Mouse (Mus musculus) erythroblast, embryonic 14.5 days (primary cell): ENCODE data around the gene Clca1. TPM values are rescaled to one million over a fixed set of nuclear protein-coding genes. Genes with fewer than 3 reads are reported as not detected.

ENCODE experiments used
- H3K27me3 ChIP-seq: 2 replicates; pipeline ENCODE4 v1.6.1; 2012; ENCODE audit warnings: inconsistent platforms; ENCODE audit not compliant: control insufficient read depth
- H3K36me3 ChIP-seq: 2 replicates; pipeline ENCODE4 v1.6.1; 2012; ENCODE audit warnings: mild to moderate bottlenecking, inconsistent platforms; ENCODE audit not compliant: control insufficient read depth
- H3K4me1 ChIP-seq: 2 replicates; pipeline ENCODE4 v1.6.1; 2012; ENCODE audit warnings: inconsistent platforms; ENCODE audit not compliant: control insufficient read depth
- H3K4me3 ChIP-seq: replicated peaks from 2 replicates; pipeline ENCODE3; 2012; ENCODE audit warnings: moderate library complexity, mild to moderate bottlenecking, inconsistent platforms
- H3K9me3 ChIP-seq: 2 replicates; pipeline ENCODE4 v1.6.1; 2012; ENCODE audit warnings: low read length, inconsistent platforms, mixed read lengths; ENCODE audit not compliant: control insufficient read depth
- GATA1 ChIP-seq: IDR thresholded peaks from 2 replicates; pipeline ENCODE4 v1.6.1; 2012; ENCODE audit warnings: low read length, inconsistent platforms, mixed read lengths
- TAL1 ChIP-seq: IDR thresholded peaks from 3 replicates; pipeline ENCODE4 v1.6.1; 2012; ENCODE audit warnings: low read length, inconsistent platforms, mixed read lengths
- polyA plus RNA-seq: library from polyadenylated mRNA; stranded (reverse); fragments of >175 nt; gene quantifications from 2 replicates; pipeline ENCODE4 v1.2.3, GENCODE M21; 2012

The Clca1 gene
- polyA plus RNA-seq, 1 experiment, result not detected

DNA sequence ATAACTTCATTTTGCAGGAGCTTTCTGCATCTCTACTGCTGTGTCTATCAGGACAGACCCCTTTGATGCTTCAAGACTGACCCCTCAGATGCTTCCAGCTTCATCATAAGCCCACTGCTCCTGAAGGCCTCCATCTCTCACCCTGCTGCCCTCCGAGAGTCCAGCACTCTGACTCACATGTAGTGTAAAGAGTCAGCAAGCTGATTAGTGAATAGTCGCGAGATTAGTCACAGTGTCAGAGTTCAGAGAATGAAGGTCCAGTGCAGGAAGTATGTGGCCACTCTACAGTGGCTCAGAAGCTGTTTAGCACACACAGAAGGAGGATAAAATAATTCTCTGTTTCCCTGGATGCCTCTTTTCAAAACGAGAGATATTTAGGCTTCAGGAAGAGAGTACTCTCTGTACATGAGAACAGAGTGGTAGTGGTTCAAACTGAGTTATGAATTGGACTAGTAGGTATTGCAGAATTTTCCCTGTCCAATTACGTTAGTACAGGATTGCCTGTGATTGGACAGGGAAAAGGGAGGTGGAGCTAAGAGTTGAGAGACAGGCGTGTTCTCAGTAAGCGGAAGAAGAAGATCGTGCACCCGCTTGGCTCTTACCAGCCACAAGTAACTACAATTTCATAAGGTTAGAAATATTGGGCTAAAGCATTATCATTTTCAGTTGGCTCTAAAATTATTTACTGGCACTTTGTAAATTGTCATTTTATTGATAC is 60.9 kb downstream of the Clca1 start:
- no peaks in the 10 kb centered on the region for H3K36me3 ChIP-seq
- H3K4me1 ChIP-seq, result no peaks in the 10 kb centered on the region
- no peak overlapping the region for H3K4me3 ChIP-seq
- TF ChIP-seq GATA1 (no peak), TAL1 (no peak)
- H3K27me3 ChIP-seq, result no peaks in the 10 kb centered on the region
- H3K9me3 ChIP-seq, result no peaks in the 10 kb centered on the region

DNA sequence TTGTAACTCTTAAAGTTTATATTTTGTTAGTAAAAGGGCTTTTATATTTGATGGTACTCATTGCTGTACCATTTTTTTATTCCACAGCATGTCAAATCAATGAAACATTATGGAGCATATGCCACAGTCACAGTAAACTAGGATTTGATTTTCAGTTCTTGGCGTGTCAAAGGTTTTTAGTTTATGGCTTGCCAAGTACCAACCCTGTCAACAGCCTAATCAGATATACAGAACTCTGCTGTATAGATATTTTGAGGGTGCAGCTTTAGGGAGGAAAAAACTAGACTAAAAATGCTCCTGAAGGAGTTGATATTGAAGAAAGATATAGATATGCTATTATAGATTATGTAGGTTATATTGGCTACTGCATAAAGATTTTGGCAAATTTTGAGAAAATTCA is 62.8 kb downstream of the Clca1 start:
- no peak for TF ChIP-seq TAL1
- TF ChIP-seq GATA1, result no peak
- no peak overlapping the region for H3K4me3 ChIP-seq
- H3K36me3 ChIP-seq, result no peaks in the 10 kb centered on the region
- no peaks in the 10 kb centered on the region for H3K27me3 ChIP-seq
- no peaks in the 10 kb centered on the region for H3K9me3 ChIP-seq
- no peaks in the 10 kb centered on the region for H3K4me1 ChIP-seq

DNA sequence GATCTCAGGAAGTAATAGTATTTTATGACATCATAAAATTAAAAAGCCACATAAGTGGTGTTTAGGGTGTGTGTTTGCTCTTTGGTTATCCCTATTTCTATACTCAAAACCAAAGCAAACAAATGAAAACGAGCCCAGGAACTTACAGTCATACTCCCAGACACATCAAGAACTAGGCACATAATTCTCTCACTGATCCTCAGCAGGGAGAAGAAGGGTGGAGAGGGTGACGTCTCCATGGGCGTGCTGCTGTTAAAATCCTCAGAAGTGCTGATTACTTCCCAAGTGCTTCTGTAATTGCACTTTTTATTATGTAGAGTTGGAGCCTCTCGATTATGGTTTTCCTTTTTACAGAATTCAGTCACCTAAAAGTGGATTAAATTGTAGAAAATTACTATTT is 66.5 kb downstream of the Clca1 start:
- Histone ChIP-seq H3K36me3 (no peaks in the 10 kb centered on the region), H3K27me3 (no peaks in the 10 kb centered on the region), H3K9me3 (no peaks in the 10 kb centered on the region), H3K4me3 (no peak overlapping the region), H3K4me1 (no peaks in the 10 kb centered on the region)
- TF ChIP-seq GATA1, result no peak
- TF ChIP-seq TAL1, result no peak

Other genes with a start within 250 kb of the Clca1 start
- not detected in 2 replicates for gene Clca3a2, start 213.3 kb downstream of the Clca1 start, polyA plus RNA-seq
- not detected in 2 replicates for gene Clca3b, start 183.4 kb downstream of the Clca1 start, polyA plus RNA-seq
- gene Clca4b, start 100.2 kb downstream of the Clca1 start, polyA plus RNA-seq, result not detected in 2 replicates
- gene Clca4a, start 57.7 kb downstream of the Clca1 start, polyA plus RNA-seq, result not detected in 2 replicates
- not detected in 2 replicates for gene Clca2, start 66.7 kb upstream of the Clca1 start, polyA plus RNA-seq
- gene Odf2l, start 85.8 kb upstream of the Clca1 start, polyA plus RNA-seq, result 0.08 and 0.21 TPM in 2 replicates